Mouse (Mus musculus) thymus, adult 2 months (tissue): ENCODE results near the gene Il27ra.

Experiments used
- CTCF ChIP-seq: fragments of 200-500 bp; IDR thresholded peaks from 2 replicates; pipeline ENCODE4 v1.5.1; 2012; ENCODE audit warnings: mild to moderate bottlenecking, control low read depth, low read length, moderate library complexity, borderline replicate concordance; ENCODE audit not compliant: control insufficient read depth, poor library complexity, insufficient read depth; ENCODE audit errors: extremely low read depth
- POLR2A ChIP-seq: fragments of 200-500 bp; IDR thresholded peaks from 2 replicates; pipeline ENCODE4 v1.6.1; 2012; ENCODE audit warnings: mild to moderate bottlenecking, low read length, control low read depth, moderate library complexity; ENCODE audit not compliant: control insufficient read depth, poor library complexity, insufficient read depth; ENCODE audit errors: extremely low read depth

DNA sequence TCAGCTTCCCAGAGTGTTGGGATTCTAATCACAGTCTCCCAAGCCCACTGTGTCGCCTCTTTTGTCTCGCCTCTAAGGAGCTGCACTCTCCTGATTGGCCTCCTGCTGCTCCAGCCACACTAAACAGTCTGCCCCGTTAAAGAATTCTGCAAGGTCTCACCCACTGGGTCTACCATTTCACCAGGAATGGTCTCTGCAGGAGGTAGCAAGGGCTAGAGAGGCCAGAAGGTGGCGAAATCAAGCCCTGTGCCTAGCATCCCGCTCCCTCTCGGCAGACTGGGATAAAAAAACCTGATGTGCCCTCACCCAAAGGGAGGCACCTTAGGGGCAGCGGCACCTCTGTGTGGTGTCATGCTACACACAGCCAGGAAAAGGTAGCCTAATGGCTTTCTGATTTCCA lies 1.7 kb upstream of the Il27ra start:
- TF ChIP-seq POLR2A, result no peak
- no peak for TF ChIP-seq CTCF
